Mouse (Mus musculus) forebrain, postnatal 0 days (tissue): ENCODE results near the gene Fam20c. TPM values are rescaled to one million over a fixed set of nuclear protein-coding genes. Genes with fewer than 3 reads are reported as not detected.
A peak's percentile ranks its signal among the peaks of the same experiment; 100 is the strongest.

Experiments used
- ATAC-seq: fragments of 200-750 bp; cut with Nextera tagmentation; 2 replicates; pipeline ENCODE4 v1.8.0; 2017; ENCODE audit warnings: mild to moderate bottlenecking, moderate library complexity
- DNase-seq: peaks from one replicate; pipeline ENCODE4 v3.0.0-alpha.2; 2015
- H3K27ac ChIP-seq: fragments of 300-500 bp; sonication (generic); 2 replicates; pipeline ENCODE4 v1.5.1; 2014; ENCODE audit warnings: low read depth, mild to moderate bottlenecking, antibody characterized with exemption, low read length, moderate library complexity, mixed read lengths
- H3K27me3 ChIP-seq: fragments of 300-500 bp; sonication (generic); 2 replicates; pipeline ENCODE4 v1.6.1; 2014; ENCODE audit warnings: mild to moderate bottlenecking, low read length, mixed read lengths; ENCODE audit not compliant: insufficient read depth
- H3K36me3 ChIP-seq: fragments of 300-500 bp; sonication (generic); 2 replicates; pipeline ENCODE4 v1.6.1; 2014; ENCODE audit warnings: mild to moderate bottlenecking, moderate library complexity; ENCODE audit not compliant: insufficient read depth
- H3K4me1 ChIP-seq: fragments of 300-500 bp; sonication (generic); 2 replicates; pipeline ENCODE4 v1.6.1; 2014; ENCODE audit warnings: antibody characterized with exemption; ENCODE audit not compliant: insufficient read depth
- H3K4me2 ChIP-seq: fragments of 300-500 bp; sonication (generic); 2 replicates; pipeline ENCODE4 v1.6.1; 2014; ENCODE audit warnings: low read depth, mild to moderate bottlenecking, moderate library complexity
- H3K4me3 ChIP-seq: fragments of 300-500 bp; sonication (generic); 2 replicates; pipeline ENCODE4 v1.5.1; 2014; ENCODE audit warnings: low read depth, low read length, mixed read lengths
- H3K9ac ChIP-seq: fragments of 300-500 bp; sonication (generic); 2 replicates; pipeline ENCODE4 v1.6.1; 2014; ENCODE audit warnings: mild to moderate bottlenecking
- H3K9me3 ChIP-seq: fragments of 300-500 bp; sonication (generic); 2 replicates; pipeline ENCODE4 v1.6.1; 2016; ENCODE audit warnings: low read length
- CTCF ChIP-seq: sonication (generic); IDR thresholded peaks from 2 replicates; pipeline ENCODE4 v1.5.1; 2016; ENCODE audit warnings: antibody characterized with exemption, control low read depth, low read depth
- WGBS: fragments of 180-500 bp; shearing (Covaris S2); extraction: QIAGEN DNeasy Blood & Tissue Kit; methylation state at CpG from one replicate; pipeline ENCODE4 v1.1.7; 2014; 5-methylcytosine and 5-hydroxymethylcytosine counted together
- polyA plus RNA-seq: library from polyadenylated mRNA; unstranded; fragments of >200 nt; fragmentation: Nextera tagmentation; extraction: Ambion mirVana; gene quantifications from 2 replicates; pipeline ENCODE4 v1.2.1, GENCODE M21; 2015
- total RNA-seq: library from RNA; depleted of rRNA; stranded (reverse); fragments of >200 nt; gene quantifications from 2 replicates; pipeline ENCODE4 v1.2.3, GENCODE M21; 2014

The Fam20c gene
- total and polyA plus RNA-seq, 2 experiments from 2014 or later: 50.0 to 81.7 TPM

DNA sequence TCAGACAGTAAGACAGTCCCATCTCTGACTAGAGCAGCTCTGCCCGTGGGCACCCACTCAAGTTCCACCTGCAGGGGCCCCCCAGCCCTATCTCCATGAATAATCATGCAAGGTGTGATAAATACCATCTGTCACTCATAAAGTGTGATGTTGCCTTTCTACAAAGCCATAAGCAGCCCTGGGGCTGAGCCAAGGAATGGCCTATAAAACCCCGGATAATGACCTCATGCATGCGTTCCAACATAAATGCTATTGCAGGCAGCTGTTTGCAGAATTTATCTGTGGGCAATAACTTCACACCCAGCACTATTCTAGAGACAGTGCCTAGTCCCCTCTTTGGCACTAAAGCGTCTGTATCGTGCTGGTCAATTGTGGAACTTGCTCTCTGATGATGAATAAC, 12.0 kb upstream of the Fam20c start:
- Histone ChIP-seq H3K36me3 (no peaks in the 10 kb centered on the region), H3K9me3 (0 out of 2 replicates have a peak, but pooled peaks cover 4% of the 10 kb centered on the region), H3K27me3 (no peaks in the 10 kb centered on the region), H3K27ac (no peak overlapping the region), H3K4me2 (no peak overlapping the region), H3K4me3 (no peak overlapping the region), H3K4me1 (no peaks in the 10 kb centered on the region), H3K9ac (no peak overlapping the region)
- no peak for DNase-seq
- no peak for TF ChIP-seq CTCF
- ATAC-seq: no peak
- WGBS: 45% methylated on average over 5 of the region's 5 CpGs

DNA sequence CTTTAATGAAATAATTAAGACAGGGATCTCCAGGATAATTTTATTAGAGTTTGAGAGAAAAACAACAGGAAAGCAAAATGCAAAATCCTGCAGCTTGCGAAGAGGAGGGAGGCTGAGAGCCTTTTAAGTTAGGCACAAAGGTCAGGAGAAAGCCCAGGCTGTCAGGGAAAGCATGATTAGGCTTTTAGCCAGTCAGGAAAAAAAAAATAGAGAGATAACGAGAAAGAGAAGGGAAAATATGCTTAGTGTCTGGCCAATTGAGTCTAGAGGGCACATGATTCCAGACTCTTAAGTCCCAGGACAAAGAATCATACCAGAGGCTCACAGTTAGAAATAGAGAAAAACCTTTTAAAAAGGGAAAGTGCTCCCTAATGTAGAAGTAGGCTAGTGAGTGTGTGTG, 10.7 kb upstream of the Fam20c start:
- no peak overlapping the region for H3K9ac ChIP-seq
- TF ChIP-seq CTCF: no peak
- DNase-seq (no peak), ATAC-seq (no peak)
- H3K4me3 ChIP-seq: no peak overlapping the region
- no peaks in the 10 kb centered on the region for H3K27me3 ChIP-seq
- H3K36me3 ChIP-seq: no peaks in the 10 kb centered on the region
- 21% methylated on average over 2 of the region's 2 CpGs for WGBS
- no peak overlapping the region for H3K27ac ChIP-seq
- 0 out of 2 replicates have a peak, but pooled peaks cover 4% of the 10 kb centered on the region for H3K9me3 ChIP-seq
- no peaks in the 10 kb centered on the region for H3K4me1 ChIP-seq
- H3K4me2 ChIP-seq: no peak overlapping the region

- H3K9ac ChIP-seq: no peak overlapping the region
- 68% methylated on average over 5 of the region's 5 CpGs for WGBS
- H3K36me3 ChIP-seq: no peaks in the 10 kb centered on the region
- H3K4me3 ChIP-seq: no peak overlapping the region
- no peaks in the 10 kb centered on the region for H3K4me1 ChIP-seq
- DNase-seq (no peak), ATAC-seq (no peak)
- H3K27me3 ChIP-seq: no peaks in the 10 kb centered on the region
- no peaks in the 10 kb centered on the region for H3K9me3 ChIP-seq
- H3K4me2 ChIP-seq: no peak overlapping the region
- no peak for TF ChIP-seq CTCF
- no peak overlapping the region for H3K27ac ChIP-seq
Observed at GRCm38 (mm10) chr5:138745378-138746099, 8.8 kb upstream of the Fam20c start.

DNA sequence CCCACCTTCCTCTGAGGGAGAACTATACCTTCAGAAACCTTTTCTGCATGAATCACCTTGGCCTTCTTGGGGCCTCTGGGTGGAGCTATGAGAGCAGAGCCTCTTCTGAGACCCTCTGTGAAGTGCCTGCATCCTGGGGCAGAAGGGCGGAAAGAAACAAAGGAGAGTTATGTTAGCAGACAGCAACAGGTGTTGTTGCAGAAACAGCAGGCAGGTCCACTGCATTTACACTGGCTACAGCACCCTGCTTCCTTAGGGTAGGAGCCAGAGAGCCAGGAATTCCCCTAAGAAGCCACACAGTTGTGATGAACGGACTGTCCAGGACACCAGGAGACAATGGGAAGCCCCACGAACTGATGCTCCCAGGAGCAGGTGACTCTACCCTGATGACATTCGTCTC, 1.0 kb upstream of the Fam20c start:
- no peak for ATAC-seq
- WGBS: 59% methylated on average over 4 of the region's 4 CpGs
- no peak overlapping the region; the same call in 1 of the 2 replicates for H3K9ac ChIP-seq

DNA sequence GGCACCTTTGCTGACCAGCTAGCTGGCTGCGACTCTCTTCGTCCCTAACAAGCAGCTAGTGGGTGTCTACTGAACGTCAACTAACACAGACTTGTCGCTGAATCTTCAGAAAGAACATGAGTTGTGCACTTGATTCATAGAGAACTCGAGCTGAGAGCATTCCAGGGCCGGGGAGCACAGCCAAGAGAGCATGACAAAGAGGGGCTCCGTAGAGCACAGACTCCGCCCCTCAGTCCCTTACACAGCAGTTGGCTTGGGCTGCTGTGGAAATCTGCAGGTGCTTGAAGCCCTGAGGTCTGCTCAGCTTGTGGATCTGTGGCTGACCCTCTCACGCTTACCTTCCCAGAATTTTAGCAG, 390 bp upstream of the Fam20c start:
- H3K27me3 ChIP-seq: no peaks in the 10 kb centered on the region
- no peaks in the 10 kb centered on the region for H3K9me3 ChIP-seq
- peak; percentile 83 for DNase-seq
- peak overlapping the region; percentile 91 for H3K9ac ChIP-seq
- H3K36me3 ChIP-seq: peaks cover 6% of the 10 kb centered on the region; the same call in 1 of the 2 replicates
- H3K27ac ChIP-seq: peak overlapping the region; percentile 99
- peak overlapping the region; percentile 79 for H3K4me2 ChIP-seq
- TF ChIP-seq CTCF: no peak
- 2% methylated on average over 9 of the region's 9 CpGs for WGBS
- peak overlapping the region; percentile 83 for H3K4me3 ChIP-seq
- ATAC-seq: peak; percentile 53
- H3K4me1 ChIP-seq: peaks cover 24% of the 10 kb centered on the region

More for the DNA sequence above, 1.0 kb upstream of the Fam20c start:
- H3K4me2 ChIP-seq: peak overlapping the region; percentile 79
- H3K9me3 ChIP-seq: no peaks in the 10 kb centered on the region
- H3K4me1 ChIP-seq: peaks cover 20% of the 10 kb centered on the region
- H3K27me3 ChIP-seq: no peaks in the 10 kb centered on the region
- DNase-seq: no peak
- H3K27ac ChIP-seq: peak overlapping the region; percentile 99
- no peak for TF ChIP-seq CTCF
- peaks cover 6% of the 10 kb centered on the region; the same call in 1 of the 2 replicates for H3K36me3 ChIP-seq
- no peak overlapping the region for H3K4me3 ChIP-seq

DNA sequence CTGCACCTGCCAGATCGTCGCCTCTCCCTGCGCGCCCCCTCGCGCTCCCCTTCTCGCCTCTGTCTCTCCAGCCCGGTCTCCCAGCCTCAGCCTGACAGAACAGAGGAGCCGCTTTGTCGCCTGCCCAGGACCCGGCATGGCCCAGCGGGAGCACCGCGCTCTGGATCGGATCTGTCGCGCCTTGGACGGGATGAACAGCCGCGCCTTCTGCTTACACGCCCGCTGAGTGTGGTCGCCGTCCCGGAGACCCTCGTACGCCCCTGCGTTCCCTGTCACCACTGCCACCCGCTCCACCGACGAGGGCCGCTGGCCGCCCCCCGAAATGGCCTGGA, 773 bp downstream of the Fam20c start:
- no peak for ATAC-seq
- Histone ChIP-seq H3K27ac (peak overlapping the region; percentile 99), H3K27me3 (no peaks in the 10 kb centered on the region), H3K4me1 (peaks cover 24% of the 10 kb centered on the region), H3K36me3 (peaks cover 18% of the 10 kb centered on the region), H3K4me3 (peak overlapping the region; percentile 83), H3K9ac (peak overlapping the region; percentile 91), H3K4me2 (peak overlapping the region; percentile 79), H3K9me3 (no peaks in the 10 kb centered on the region)
- DNase-seq: no peak
- TF ChIP-seq CTCF: no peak
- under 1% methylated on average over 32 of the region's 34 CpGs for WGBS

DNA sequence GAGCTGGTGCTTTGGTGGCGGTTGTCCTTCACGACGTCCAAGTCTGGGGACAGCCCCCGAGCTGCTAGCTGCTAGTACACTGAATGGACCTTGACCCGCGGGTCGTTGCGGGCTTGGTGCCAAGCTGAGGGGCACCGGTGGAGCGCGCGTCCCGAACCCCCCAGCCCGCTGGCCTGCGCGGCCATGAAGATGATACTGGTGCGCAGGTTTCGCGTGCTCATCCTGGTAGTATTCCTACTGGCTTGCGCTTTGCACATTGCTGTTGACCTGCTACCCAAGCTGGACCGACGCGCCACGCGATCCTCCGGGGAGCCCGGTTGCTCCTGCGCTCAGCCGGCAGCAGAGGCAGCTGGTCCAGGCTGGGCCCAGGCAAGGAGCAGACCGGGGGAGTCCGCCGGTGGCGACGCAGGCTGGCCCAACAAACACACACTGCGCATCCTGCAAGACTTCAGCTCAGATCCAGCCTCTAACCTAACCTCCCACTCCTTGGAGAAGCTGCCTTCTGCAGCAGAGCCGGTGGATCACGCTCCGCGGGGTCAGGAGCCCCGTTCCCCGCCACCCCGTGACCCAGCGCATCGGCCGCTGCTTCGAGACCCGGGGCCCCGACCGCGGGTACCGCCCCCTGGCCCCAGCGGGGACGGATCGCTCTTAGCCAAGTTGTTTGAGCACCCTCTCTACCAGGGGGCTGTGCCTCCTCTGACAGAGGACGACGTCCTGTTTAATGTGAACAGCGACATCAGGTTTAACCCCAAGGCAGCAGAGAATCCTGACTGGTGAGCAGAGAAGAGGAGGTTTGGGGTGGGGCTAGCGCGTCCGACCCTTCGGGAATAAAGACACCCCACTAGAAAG, 1.4 kb downstream of the Fam20c start:
- Histone ChIP-seq H3K4me3 (peak overlapping the region; percentile 83), H3K4me1 (peaks cover 24% of the 10 kb centered on the region), H3K4me2 (peak overlapping the region; percentile 79), H3K27ac (peak overlapping the region; percentile 99), H3K27me3 (no peaks in the 10 kb centered on the region), H3K9me3 (no peaks in the 10 kb centered on the region), H3K9ac (peak overlapping the region; percentile 91), H3K36me3 (peaks cover 23% of the 10 kb centered on the region)
- DNase-seq (peak; percentile 49), ATAC-seq (peak; percentile 3; the same call in 1 of the 2 replicates)
- no peak for TF ChIP-seq CTCF
- 2% methylated on average over 61 of the region's 61 CpGs for WGBS
